Mouse (Mus musculus): ENCODE results near the gene Cacna1c. TPM values are rescaled to one million over a fixed set of nuclear protein-coding genes. Genes with fewer than 3 reads are reported as not detected.

The Cacna1c gene
- polyA plus RNA-seq, 1 experiment: 0.11 TPM

GRCm38 (mm10) chr6:119174307-119175074 is 21.7 kb downstream of the Cacna1c start:
- H3K27ac ChIP-seq (ENCODE audit: insufficient read depth, low read depth, low read length): no peak overlapping the region
- TF ChIP-seq POLR2A (IDR thresholded peaks at IDR 0.05; ENCODE audit: borderline replicate concordance, low read depth, low read length) (no peak), CTCF (IDR thresholded peaks at IDR 0.05; ENCODE audit: low read depth, low read length) (no peak)
- H3K4me1 ChIP-seq (ENCODE audit: control insufficient read depth, insufficient read depth, low read length): peaks cover 9% of the 10 kb centered on the region
- peak overlapping the region; percentile 79 for H3K4me3 ChIP-seq (ENCODE audit: insufficient read depth, low read length)

- Histone ChIP-seq H3K4me3 (ENCODE audit: insufficient read depth, low read length) (no peak overlapping the region), H3K27ac (ENCODE audit: insufficient read depth, low read depth, low read length) (no peak overlapping the region), H3K4me1 (ENCODE audit: control insufficient read depth, insufficient read depth, low read length) (no peaks in the 10 kb centered on the region)
- TF ChIP-seq CTCF (IDR thresholded peaks at IDR 0.05; ENCODE audit: low read depth, low read length): no peak
- no peak for TF ChIP-seq POLR2A (IDR thresholded peaks at IDR 0.05; ENCODE audit: borderline replicate concordance, low read depth, low read length)
Measured at GRCm38 (mm10) chr6:119165677-119166076, 30.5 kb downstream of the Cacna1c start.

- no peak overlapping the region for H3K4me3 ChIP-seq (ENCODE audit: insufficient read depth, low read length)
- no peak overlapping the region for H3K27ac ChIP-seq (ENCODE audit: insufficient read depth, low read depth, low read length)
- no peaks in the 10 kb centered on the region for H3K4me1 ChIP-seq (ENCODE audit: control insufficient read depth, insufficient read depth, low read length)
- TF ChIP-seq CTCF (IDR thresholded peaks at IDR 0.05; ENCODE audit: low read depth, low read length): no peak
- TF ChIP-seq POLR2A (IDR thresholded peaks at IDR 0.05; ENCODE audit: borderline replicate concordance, low read depth, low read length): no peak
Measured at GRCm38 (mm10) chr6:119145109-119145508, 51.1 kb downstream of the Cacna1c start.

GRCm38 (mm10) chr6:119139561-119139960 is 56.7 kb downstream of the Cacna1c start:
- no peak overlapping the region for H3K4me3 ChIP-seq (ENCODE audit: insufficient read depth, low read length)
- no peaks in the 10 kb centered on the region for H3K4me1 ChIP-seq (ENCODE audit: control insufficient read depth, insufficient read depth, low read length)
- H3K27ac ChIP-seq (ENCODE audit: insufficient read depth, low read depth, low read length): no peak overlapping the region
- TF ChIP-seq CTCF (IDR thresholded peaks at IDR 0.05; ENCODE audit: low read depth, low read length) (no peak), POLR2A (IDR thresholded peaks at IDR 0.05; ENCODE audit: borderline replicate concordance, low read depth, low read length) (no peak)

GRCm38 (mm10) chr6:119137768-119138167 is 58.5 kb downstream of the Cacna1c start:
- H3K4me1 ChIP-seq (ENCODE audit: control insufficient read depth, insufficient read depth, low read length): no peaks in the 10 kb centered on the region
- no peak overlapping the region for H3K4me3 ChIP-seq (ENCODE audit: insufficient read depth, low read length)
- H3K27ac ChIP-seq (ENCODE audit: insufficient read depth, low read depth, low read length): no peak overlapping the region
- no peak for TF ChIP-seq CTCF (IDR thresholded peaks at IDR 0.05; ENCODE audit: low read depth, low read length)
- TF ChIP-seq POLR2A (IDR thresholded peaks at IDR 0.05; ENCODE audit: borderline replicate concordance, low read depth, low read length): no peak

GRCm38 (mm10) chr6:119132863-119133262 is 63.4 kb downstream of the Cacna1c start:
- H3K27ac ChIP-seq (ENCODE audit: insufficient read depth, low read depth, low read length): no peak overlapping the region
- no peak overlapping the region for H3K4me3 ChIP-seq (ENCODE audit: insufficient read depth, low read length)
- no peak for TF ChIP-seq CTCF (IDR thresholded peaks at IDR 0.05; ENCODE audit: low read depth, low read length)
- no peak for TF ChIP-seq POLR2A (IDR thresholded peaks at IDR 0.05; ENCODE audit: borderline replicate concordance, low read depth, low read length)
- no peaks in the 10 kb centered on the region for H3K4me1 ChIP-seq (ENCODE audit: control insufficient read depth, insufficient read depth, low read length)

GRCm38 (mm10) chr6:119132111-119132735 is 64.0 kb downstream of the Cacna1c start:
- no peak overlapping the region for H3K4me3 ChIP-seq (ENCODE audit: insufficient read depth, low read length)
- H3K27ac ChIP-seq (ENCODE audit: insufficient read depth, low read depth, low read length): no peak overlapping the region
- no peaks in the 10 kb centered on the region for H3K4me1 ChIP-seq (ENCODE audit: control insufficient read depth, insufficient read depth, low read length)
- TF ChIP-seq CTCF (IDR thresholded peaks at IDR 0.05; ENCODE audit: low read depth, low read length) (no peak), POLR2A (IDR thresholded peaks at IDR 0.05; ENCODE audit: borderline replicate concordance, low read depth, low read length) (no peak)

- H3K4me1 ChIP-seq (ENCODE audit: control insufficient read depth, insufficient read depth, low read length): no peaks in the 10 kb centered on the region
- TF ChIP-seq CTCF (IDR thresholded peaks at IDR 0.05; ENCODE audit: low read depth, low read length): peak; percentile 64
- no peak for TF ChIP-seq POLR2A (IDR thresholded peaks at IDR 0.05; ENCODE audit: borderline replicate concordance, low read depth, low read length)
- H3K4me3 ChIP-seq (ENCODE audit: insufficient read depth, low read length): no peak overlapping the region
- no peak overlapping the region for H3K27ac ChIP-seq (ENCODE audit: insufficient read depth, low read depth, low read length)
Measured at GRCm38 (mm10) chr6:119129664-119130063, 66.6 kb downstream of the Cacna1c start.

GRCm38 (mm10) chr6:119128521-119128920 is 67.7 kb downstream of the Cacna1c start:
- Histone ChIP-seq H3K4me3 (ENCODE audit: insufficient read depth, low read length) (no peak overlapping the region), H3K27ac (ENCODE audit: insufficient read depth, low read depth, low read length) (no peak overlapping the region), H3K4me1 (ENCODE audit: control insufficient read depth, insufficient read depth, low read length) (no peaks in the 10 kb centered on the region)
- TF ChIP-seq CTCF (IDR thresholded peaks at IDR 0.05; ENCODE audit: low read depth, low read length): no peak
- no peak for TF ChIP-seq POLR2A (IDR thresholded peaks at IDR 0.05; ENCODE audit: borderline replicate concordance, low read depth, low read length)

GRCm38 (mm10) chr6:119128076-119128475 is 68.1 kb downstream of the Cacna1c start:
- Histone ChIP-seq H3K27ac (ENCODE audit: insufficient read depth, low read depth, low read length) (no peak overlapping the region), H3K4me3 (ENCODE audit: insufficient read depth, low read length) (no peak overlapping the region), H3K4me1 (ENCODE audit: control insufficient read depth, insufficient read depth, low read length) (no peaks in the 10 kb centered on the region)
- TF ChIP-seq POLR2A (IDR thresholded peaks at IDR 0.05; ENCODE audit: borderline replicate concordance, low read depth, low read length): no peak
- TF ChIP-seq CTCF (IDR thresholded peaks at IDR 0.05; ENCODE audit: low read depth, low read length): no peak
